Mouse (Mus musculus) embryonic facial prominence, embryonic 12.5 days (tissue): Measurements from ENCODE around the gene Gm38431. TPM values are rescaled to one million over a fixed set of nuclear protein-coding genes. Genes with fewer than 3 reads are reported as not detected.

ENCODE experiments used
- ATAC-seq: fragments of 200-750 bp; cut with Nextera tagmentation; 2 replicates; pipeline ENCODE4 v1.8.0; 2017; ENCODE audit not compliant: insufficient number of reproducible peaks, insufficient read depth, low FRiP score, low TSS enrichment
- H3K27ac ChIP-seq: fragments of 300-500 bp; sonication (generic); 2 replicates; pipeline ENCODE4 v1.5.1; 2016; ENCODE audit warnings: mild to moderate bottlenecking
- H3K27me3 ChIP-seq: fragments of 300-500 bp; sonication (generic); 2 replicates; pipeline ENCODE4 v1.6.1; 2016; ENCODE audit warnings: mild to moderate bottlenecking, moderate library complexity
- H3K36me3 ChIP-seq: fragments of 300-500 bp; sonication (generic); 2 replicates; pipeline ENCODE4 v1.6.1; 2016; ENCODE audit warnings: mild to moderate bottlenecking
- H3K4me1 ChIP-seq: fragments of 300-500 bp; sonication (generic); 2 replicates; pipeline ENCODE4 v1.6.1; 2016
- H3K4me2 ChIP-seq: fragments of 300-500 bp; sonication (generic); replicated peaks from 2 replicates; pipeline ENCODE4 v1.6.1; 2016; ENCODE audit warnings: mild to moderate bottlenecking, moderate library complexity
- H3K4me3 ChIP-seq: fragments of 300-500 bp; sonication (generic); 2 replicates; pipeline ENCODE4 v1.5.1; 2016; ENCODE audit warnings: mild to moderate bottlenecking
- H3K9ac ChIP-seq: fragments of 300-500 bp; sonication (generic); 2 replicates; pipeline ENCODE4 v1.6.1; 2016; ENCODE audit warnings: mild to moderate bottlenecking, moderate library complexity
- H3K9me3 ChIP-seq: fragments of 300-500 bp; sonication (generic); 2 replicates; pipeline ENCODE4 v1.6.1; 2016; ENCODE audit warnings: mild to moderate bottlenecking, moderate library complexity
- WGBS: fragments of 180-500 bp; shearing (Covaris S2); methylation state at CpG from one replicate; pipeline ENCODE4 v1.1.7; 2016; 5-methylcytosine and 5-hydroxymethylcytosine counted together
- microRNA counts: library from miRNA; unstranded; fragments of <30 nt; microRNA quantifications from one replicate; lab custom pipeline; 2017
- microRNA-seq: library from miRNA; unstranded; fragments of <30 nt; microRNA quantifications from one replicate; pipeline ENCODE4, GENCODE M21; 2017
- polyA plus RNA-seq: library from polyadenylated mRNA; unstranded; fragments of >200 nt; fragmentation: Nextera tagmentation; extraction: Ambion mirVana; gene quantifications from 2 replicates; pipeline ENCODE4 v1.2.1, GENCODE M21; 2016

Gm38431 gene
- polyA plus RNA-seq, 1 experiment from 2014 or later = 2.3 TPM

GRCm38 (mm10) chr9:21028560-21029110 lies 63.2 kb downstream of the Gm38431 start:
- no peaks in the 10 kb centered on the region for H3K36me3 ChIP-seq
- H3K27me3 ChIP-seq = peaks cover 51% of the 10 kb centered on the region
- H3K27ac ChIP-seq = no peak overlapping the region
- H3K4me3 ChIP-seq = no peak overlapping the region
- no peak overlapping the region for H3K9ac ChIP-seq
- WGBS = 59% methylated on average over 6 of the region's 6 CpGs
- no peaks in the 10 kb centered on the region for H3K9me3 ChIP-seq
- ATAC-seq = no peak
- H3K4me2 ChIP-seq = no peak overlapping the region
- H3K4me1 ChIP-seq = peaks cover 39% of the 10 kb centered on the region

GRCm38 (mm10) chr9:21027774-21028290 lies 64.0 kb downstream of the Gm38431 start:
- no peak overlapping the region for H3K27ac ChIP-seq
- ATAC-seq = no peak
- peaks cover 43% of the 10 kb centered on the region for H3K27me3 ChIP-seq
- WGBS = 58% methylated on average over 8 of the region's 8 CpGs
- H3K9me3 ChIP-seq = no peaks in the 10 kb centered on the region
- H3K9ac ChIP-seq = no peak overlapping the region
- no peak overlapping the region for H3K4me3 ChIP-seq
- no peaks in the 10 kb centered on the region for H3K36me3 ChIP-seq
- peaks cover 33% of the 10 kb centered on the region for H3K4me1 ChIP-seq
- H3K4me2 ChIP-seq = no peak overlapping the region

GRCm38 (mm10) chr9:21026849-21027248 lies 64.9 kb downstream of the Gm38431 start:
- peaks cover 24% of the 10 kb centered on the region for H3K4me1 ChIP-seq
- 85% methylated on average over 12 of the region's 12 CpGs for WGBS
- no peaks in the 10 kb centered on the region for H3K36me3 ChIP-seq
- H3K27ac ChIP-seq = no peak overlapping the region
- no peak for ATAC-seq
- no peaks in the 10 kb centered on the region for H3K9me3 ChIP-seq
- H3K27me3 ChIP-seq = peaks cover 33% of the 10 kb centered on the region
- H3K9ac ChIP-seq = no peak overlapping the region
- no peak overlapping the region for H3K4me3 ChIP-seq
- H3K4me2 ChIP-seq = no peak overlapping the region

- Histone ChIP-seq H3K27ac (no peak overlapping the region), H3K9ac (no peak overlapping the region), H3K4me1 (peaks cover 13% of the 10 kb centered on the region), H3K27me3 (peaks cover 29% of the 10 kb centered on the region), H3K36me3 (no peaks in the 10 kb centered on the region), H3K9me3 (no peaks in the 10 kb centered on the region), H3K4me3 (no peak overlapping the region), H3K4me2 (no peak overlapping the region)
- WGBS = 63% methylated on average over 19 of the region's 19 CpGs
- ATAC-seq = no peak
These were observed 66.5 kb downstream of the Gm38431 start for GRCm38 (mm10) chr9:21025258-21025810.

GRCm38 (mm10) chr9:21022726-21023125 lies 69.1 kb downstream of the Gm38431 start:
- Histone ChIP-seq H3K9me3 (no peaks in the 10 kb centered on the region), H3K36me3 (no peaks in the 10 kb centered on the region), H3K4me3 (no peak overlapping the region), H3K27me3 (peaks cover 17% of the 10 kb centered on the region), H3K4me1 (no peaks in the 10 kb centered on the region), H3K4me2 (no peak overlapping the region), H3K9ac (no peak overlapping the region), H3K27ac (no peak overlapping the region)
- 90% methylated on average over 1 of the region's 1 CpGs for WGBS
- no peak for ATAC-seq

- WGBS = 57% methylated on average over 6 of the region's 6 CpGs
- H3K9ac ChIP-seq = no peak overlapping the region
- H3K9me3 ChIP-seq = no peaks in the 10 kb centered on the region
- H3K27me3 ChIP-seq = peaks cover 17% of the 10 kb centered on the region
- H3K4me3 ChIP-seq = no peak overlapping the region
- ATAC-seq = no peak
- H3K27ac ChIP-seq = no peak overlapping the region
- no peaks in the 10 kb centered on the region for H3K4me1 ChIP-seq
- H3K4me2 ChIP-seq = no peak overlapping the region
- H3K36me3 ChIP-seq = no peaks in the 10 kb centered on the region
These were observed 69.5 kb downstream of the Gm38431 start for GRCm38 (mm10) chr9:21022288-21022687.

GRCm38 (mm10) chr9:21021363-21021762 lies 70.4 kb downstream of the Gm38431 start:
- Histone ChIP-seq H3K27me3 (peaks cover 22% of the 10 kb centered on the region), H3K4me2 (no peak overlapping the region), H3K27ac (no peak overlapping the region), H3K9ac (no peak overlapping the region), H3K9me3 (no peaks in the 10 kb centered on the region), H3K36me3 (no peaks in the 10 kb centered on the region), H3K4me1 (no peaks in the 10 kb centered on the region), H3K4me3 (no peak overlapping the region)
- ATAC-seq = no peak
- WGBS = 82% methylated on average over 3 of the region's 3 CpGs

- Histone ChIP-seq H3K4me3 (no peak overlapping the region), H3K4me1 (peaks cover 8% of the 10 kb centered on the region), H3K4me2 (no peak overlapping the region), H3K9me3 (no peaks in the 10 kb centered on the region), H3K27ac (no peak overlapping the region), H3K27me3 (peaks cover 48% of the 10 kb centered on the region), H3K9ac (no peak overlapping the region), H3K36me3 (no peaks in the 10 kb centered on the region)
- 62% methylated on average over 2 of the region's 2 CpGs for WGBS
- no peak for ATAC-seq
These were observed 73.2 kb downstream of the Gm38431 start for GRCm38 (mm10) chr9:21018600-21018999.

MicroRNAs within 50 kb of the gene (microRNA counts, 519-probe panel; counts per million panel counts)
- microRNA mmu-miR-1900 (lab: Ali Mortazavi, UCI) = 4,734 counts per million, percentile 84 among the panel's probes with 10 or more counts

Small RNAs within 50 kb of the gene (microRNA-seq; reads per million reads assigned to microRNA genes)
- gene Mir1900 (not detected), gene Mir7082 (1.3 reads per million)

Other genes with a start within 250 kb of the Gm38431 start
- 3.0 and 3.9 TPM in 2 replicates for gene A230050P20Rik, start 223.4 kb downstream of the Gm38431 start, polyA plus RNA-seq
- gene Angptl6, start 212.3 kb downstream of the Gm38431 start, polyA plus RNA-seq = 3.5 and 3.7 TPM in 2 replicates
- gene Ppan, start 203.8 kb downstream of the Gm38431 start, polyA plus RNA-seq = 75.0 and 79.3 TPM in 2 replicates
- 330 and 337 TPM in 2 replicates for gene Eif3g, start 193.4 kb downstream of the Gm38431 start, polyA plus RNA-seq
- gene Dnmt1, start 132.1 kb downstream of the Gm38431 start, polyA plus RNA-seq = 122 and 124 TPM in 2 replicates
- 48.7 and 53.0 TPM in 2 replicates for gene S1pr2, start 115.2 kb downstream of the Gm38431 start, polyA plus RNA-seq
- gene Mrpl4, start 89.3 kb downstream of the Gm38431 start, polyA plus RNA-seq = 128 TPM in 2 replicates
- gene Icam1, start 76.0 kb downstream of the Gm38431 start, polyA plus RNA-seq = 8.6 and 9.0 TPM in 2 replicates
- 1.6 and 2.5 TPM in 2 replicates for gene Icam4, start 62.6 kb downstream of the Gm38431 start, polyA plus RNA-seq
- gene Icam5, start 59.9 kb downstream of the Gm38431 start, polyA plus RNA-seq = 0.14 and 0.23 TPM in 2 replicates
- gene Zglp1, start 24.9 kb downstream of the Gm38431 start, polyA plus RNA-seq = 0.82 and 2.0 TPM in 2 replicates
- 1.3 and 1.5 TPM in 2 replicates for gene Gm49373, start 18.9 kb downstream of the Gm38431 start, polyA plus RNA-seq
- 54.8 and 59.3 TPM in 2 replicates for gene Fdx1l, start 18.4 kb downstream of the Gm38431 start, polyA plus RNA-seq
- gene Raver1, start within 50 bp of the Gm38431 start, polyA plus RNA-seq = 61.5 and 64.3 TPM in 2 replicates
- gene Tyk2, start 39.2 kb upstream of the Gm38431 start, polyA plus RNA-seq = 13.9 and 17.4 TPM in 2 replicates
- gene Cdc37, start 58.0 kb upstream of the Gm38431 start, polyA plus RNA-seq = 335 and 342 TPM in 2 replicates
- gene Pde4a, start 73.7 kb upstream of the Gm38431 start, polyA plus RNA-seq = 5.6 and 7.2 TPM in 2 replicates
- gene Keap1, start 147.4 kb upstream of the Gm38431 start, polyA plus RNA-seq = 61.3 and 68.7 TPM in 2 replicates
- gene S1pr5, start 156.4 kb upstream of the Gm38431 start, polyA plus RNA-seq = 0.42 and 0.64 TPM in 2 replicates
- gene Atg4d, start 173.3 kb upstream of the Gm38431 start, polyA plus RNA-seq = 33.6 and 33.9 TPM in 2 replicates
- 16.8 and 17.9 TPM in 2 replicates for gene Kri1, start 196.0 kb upstream of the Gm38431 start, polyA plus RNA-seq
- 51.7 and 52.5 TPM in 2 replicates for gene Cdkn2d, start 199.4 kb upstream of the Gm38431 start, polyA plus RNA-seq
- 15.8 and 18.2 TPM in 2 replicates for gene Ap1m2, start 220.3 kb upstream of the Gm38431 start, polyA plus RNA-seq
- gene Slc44a2, start 228.7 kb upstream of the Gm38431 start, polyA plus RNA-seq = 117 and 118 TPM in 2 replicates